Mouse (Mus musculus): ENCODE data around the gene Gatb.

- TF ChIP-seq TAL1 (IDR thresholded peaks at IDR 0.05; ENCODE audit: low read length) (no peak), GATA1 (IDR thresholded peaks at IDR 0.05; ENCODE audit: low read length) (no peak)
Measured at GRCm38 (mm10) chr3:85664591-85665171, 90.8 kb downstream of the Gatb start.
